Mouse (Mus musculus): ENCODE measurements around the gene Clec2g.

Gene Clec2g

GRCm38 (mm10) chr6:129013762-129014276 lies 79.6 kb downstream of the Clec2g start:
- ATAC-seq (ENCODE audit: low TSS enrichment): no peak

GRCm38 (mm10) chr6:129014399-129014798 lies 80.2 kb downstream of the Clec2g start:
- no peak for ATAC-seq (ENCODE audit: low TSS enrichment)

- no peak for ATAC-seq (ENCODE audit: low TSS enrichment)
Measured at GRCm38 (mm10) chr6:129027451-129028248, 93.5 kb downstream of the Clec2g start.

GRCm38 (mm10) chr6:129030175-129030824 lies 96.1 kb downstream of the Clec2g start:
- 0 out of 2 replicates have a peak, but pooled peaks have one; percentile 41 for ATAC-seq (ENCODE audit: low TSS enrichment)

- ATAC-seq (ENCODE audit: low TSS enrichment): no peak
Measured at GRCm38 (mm10) chr6:129030964-129031363, 96.8 kb downstream of the Clec2g start.

- ATAC-seq (ENCODE audit: low TSS enrichment): peak; percentile 44; the same call in 1 of the 2 replicates
Measured at GRCm38 (mm10) chr6:129033397-129033796, 99.2 kb downstream of the Clec2g start.

All from frontal cortex, adult (tissue).